Mouse (Mus musculus): ENCODE results near the gene Pla2g4f. TPM values are rescaled to one million over a fixed set of nuclear protein-coding genes. Genes with fewer than 3 reads are reported as not detected.

Gene Pla2g4f
- total RNA-seq, 2 experiments from 2014 or later: not detected

- intact Hi-C loops (cut with DNase I): no loop called here
- no peak for DNase-seq (ENCODE audit: low spot score in 2 of 2)
Measured at GRCm38 (mm10) chr2:120283550-120283949, 30.4 kb downstream of the Pla2g4f start.

- no peak for DNase-seq (ENCODE audit: low spot score in 2 of 2)
- intact Hi-C loops (cut with DNase I): loop anchor here (2.0 kb wide), 1 partner anchor 106 kb away; no protein-coding TSS in a partner anchor
Measured at GRCm38 (mm10) chr2:120281221-120281620, 32.7 kb downstream of the Pla2g4f start.

DNA sequence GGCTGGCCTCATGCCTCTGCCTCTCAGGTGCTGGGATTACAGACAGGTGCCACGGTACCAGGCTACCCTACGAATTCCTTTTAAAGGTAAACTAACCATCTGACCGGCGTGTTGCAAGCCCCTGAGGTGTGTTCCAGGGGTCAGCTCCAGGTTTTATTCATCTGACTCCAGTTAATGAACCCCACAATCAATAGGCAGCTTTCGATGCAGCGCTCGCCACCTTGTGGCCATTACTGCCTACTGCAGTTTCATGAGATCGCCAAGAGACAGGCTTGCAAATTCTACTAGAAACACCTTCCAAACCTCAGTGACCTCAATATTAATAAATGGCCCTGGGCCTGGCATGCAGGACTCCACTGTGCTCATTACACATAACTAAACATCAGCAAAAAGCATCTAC is 34.0 kb downstream of the Pla2g4f start:
- DNase-seq (ENCODE audit: low spot score in 2 of 2): peak; percentile 50 to 66
- intact Hi-C loops (cut with DNase I): loop anchor here (2.0 kb wide), 2 partner anchors 105 to 189 kb away; no protein-coding TSS in a partner anchor

GRCm38 (mm10) chr2:120276951-120277350 is 37.0 kb downstream of the Pla2g4f start:
- DNase-seq (ENCODE audit: low spot score in 2 of 2): no peak
- intact Hi-C loops (cut with DNase I): no loop called here

- DNase-seq (ENCODE audit: low spot score in 2 of 2): no peak
- intact Hi-C loops (cut with DNase I): loop anchor here (10.0 kb wide), 1 partner anchor 94 kb away; no protein-coding TSS in a partner anchor
Measured at GRCm38 (mm10) chr2:120268635-120269034, 45.3 kb downstream of the Pla2g4f start.

GRCm38 (mm10) chr2:120265523-120265922 is 48.4 kb downstream of the Pla2g4f start:
- intact Hi-C loops (cut with DNase I): loop anchor here (10.0 kb wide), 1 partner anchor 91 kb away; no protein-coding TSS in a partner anchor
- peak in 1 of 2 experiments; percentile 21 for DNase-seq (ENCODE audit: low spot score in 2 of 2)

GRCm38 (mm10) chr2:120264858-120265257 is 49.1 kb downstream of the Pla2g4f start:
- intact Hi-C loops (cut with DNase I): loop anchor here (10.0 kb wide), 1 partner anchor 90 kb away; no protein-coding TSS in a partner anchor

GRCm38 (mm10) chr2:120262876-120263275 is 51.1 kb downstream of the Pla2g4f start:
- no peak for DNase-seq (ENCODE audit: low spot score in 2 of 2)
- intact Hi-C loops (cut with DNase I): loop anchor here (10.0 kb wide), 1 partner anchor 88 kb away; no protein-coding TSS in a partner anchor

More at GRCm38 (mm10) chr2:120264858-120265257, 49.1 kb downstream of the Pla2g4f start:
- no peak for DNase-seq (ENCODE audit: low spot score in 2 of 2)

GRCm38 (mm10) chr2:120261346-120261745 is 52.6 kb downstream of the Pla2g4f start:
- no peak for DNase-seq (ENCODE audit: low spot score in 2 of 2)
- intact Hi-C loops (cut with DNase I): loop anchor here (10.0 kb wide), 1 partner anchor 87 kb away; no protein-coding TSS in a partner anchor

DNA sequence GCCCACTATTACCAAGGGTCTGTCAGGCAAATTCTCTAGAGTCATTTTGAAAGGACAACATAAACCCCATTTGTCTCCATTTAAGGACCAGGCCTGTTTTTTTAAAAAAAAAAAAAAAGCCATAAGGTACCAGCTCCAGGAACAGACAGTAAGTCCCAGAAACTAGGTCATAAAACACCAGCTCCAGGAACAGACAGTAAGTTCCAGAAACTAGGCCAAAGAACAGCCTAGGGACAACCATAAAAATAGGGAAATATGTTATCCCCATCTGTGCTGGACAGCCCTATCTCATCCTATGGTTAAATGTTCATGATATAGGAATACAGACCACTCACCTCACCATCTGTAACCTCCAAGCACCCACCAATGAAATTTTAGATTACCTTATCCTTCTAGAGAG is 57.7 kb downstream of the Pla2g4f start:
- intact Hi-C loops (cut with DNase I): no loop called here

GRCm38 (mm10) chr2:120252644-120253043 is 61.3 kb downstream of the Pla2g4f start:
- intact Hi-C loops (cut with DNase I): no loop called here
- no peak for DNase-seq (ENCODE audit: low spot score in 2 of 2)

More for the DNA sequence above, 57.7 kb downstream of the Pla2g4f start:
- no peak for DNase-seq (ENCODE audit: low spot score in 2 of 2)

Other genes with a start within 250 kb of the Pla2g4f start
- 10 to 100 TPM; 13.2 to 18.8 TPM for gene Ehd4, start 159.6 kb downstream of the Pla2g4f start, total RNA-seq (2021)
- gene Pla2g4e, start 68.8 kb downstream of the Pla2g4f start, total RNA-seq (2021): 10 to 100 TPM; 18.9 to 21.8 TPM
- not detected for gene Pla2g4d, start 25.0 kb downstream of the Pla2g4f start, total RNA-seq (2021)
- 10 to 100 TPM; 68.7 to 69.9 TPM for gene Vps39, start 39.0 kb upstream of the Pla2g4f start, total RNA-seq (2021)
- 10 to 100 TPM; 12.6 to 15.7 TPM for gene Ganc, start 89.7 kb upstream of the Pla2g4f start, total RNA-seq (2021)
- 10 to 100 TPM; 41.3 to 44.4 TPM for gene Tmem87a, start 89.9 kb upstream of the Pla2g4f start, total RNA-seq (2021)
- gene Capn3, start 141.9 kb upstream of the Pla2g4f start, total RNA-seq (2021): 1 to 10 TPM; 5.8 to 6.7 TPM
- gene Zfp106, start 249.7 kb upstream of the Pla2g4f start, total RNA-seq (2021): 100 to 1,000 TPM; 148 to 150 TPM